Mouse (Mus musculus) forebrain, postnatal 0 days (tissue): ENCODE data around the gene Aco2. TPM values are rescaled to one million over a fixed set of nuclear protein-coding genes. Genes with fewer than 3 reads are reported as not detected.
"Not testable (repeated sequence)": the region's sequence is repeated elsewhere in the genome, so short reads cannot be mapped to it uniquely, and the experiment has no call there.

ENCODE experiments used
- ATAC-seq: fragments of 200-750 bp; cut with Nextera tagmentation; 2 replicates; pipeline ENCODE4 v1.8.0; 2017; ENCODE audit warnings: mild to moderate bottlenecking, moderate library complexity
- DNase-seq: peaks from one replicate; pipeline ENCODE4 v3.0.0-alpha.2; 2015
- H3K27ac ChIP-seq: fragments of 300-500 bp; sonication (generic); 2 replicates; pipeline ENCODE4 v1.5.1; 2014; ENCODE audit warnings: low read depth, mild to moderate bottlenecking, antibody characterized with exemption, low read length, moderate library complexity, mixed read lengths
- H3K27me3 ChIP-seq: fragments of 300-500 bp; sonication (generic); 2 replicates; pipeline ENCODE4 v1.6.1; 2014; ENCODE audit warnings: mild to moderate bottlenecking, low read length, mixed read lengths; ENCODE audit not compliant: insufficient read depth
- H3K36me3 ChIP-seq: fragments of 300-500 bp; sonication (generic); 2 replicates; pipeline ENCODE4 v1.6.1; 2014; ENCODE audit warnings: mild to moderate bottlenecking, moderate library complexity; ENCODE audit not compliant: insufficient read depth
- H3K4me1 ChIP-seq: fragments of 300-500 bp; sonication (generic); 2 replicates; pipeline ENCODE4 v1.6.1; 2014; ENCODE audit warnings: antibody characterized with exemption; ENCODE audit not compliant: insufficient read depth
- H3K4me2 ChIP-seq: fragments of 300-500 bp; sonication (generic); 2 replicates; pipeline ENCODE4 v1.6.1; 2014; ENCODE audit warnings: low read depth, mild to moderate bottlenecking, moderate library complexity
- H3K4me3 ChIP-seq: fragments of 300-500 bp; sonication (generic); 2 replicates; pipeline ENCODE4 v1.5.1; 2014; ENCODE audit warnings: low read depth, low read length, mixed read lengths
- H3K9ac ChIP-seq: fragments of 300-500 bp; sonication (generic); 2 replicates; pipeline ENCODE4 v1.6.1; 2014; ENCODE audit warnings: mild to moderate bottlenecking
- H3K9me3 ChIP-seq: fragments of 300-500 bp; sonication (generic); 2 replicates; pipeline ENCODE4 v1.6.1; 2016; ENCODE audit warnings: low read length
- CTCF ChIP-seq: sonication (generic); IDR thresholded peaks from 2 replicates; pipeline ENCODE4 v1.5.1; 2016; ENCODE audit warnings: antibody characterized with exemption, control low read depth, low read depth
- WGBS: fragments of 180-500 bp; shearing (Covaris S2); extraction: QIAGEN DNeasy Blood & Tissue Kit; methylation state at CpG from one replicate; pipeline ENCODE4 v1.1.7; 2014; 5-methylcytosine and 5-hydroxymethylcytosine counted together
- polyA plus RNA-seq: library from polyadenylated mRNA; unstranded; fragments of >200 nt; fragmentation: Nextera tagmentation; extraction: Ambion mirVana; gene quantifications from 2 replicates; pipeline ENCODE4 v1.2.1, GENCODE M21; 2015
- total RNA-seq: library from RNA; depleted of rRNA; stranded (reverse); fragments of >200 nt; gene quantifications from 2 replicates; pipeline ENCODE4 v1.2.3, GENCODE M21; 2014

The Aco2 gene
- total and polyA plus RNA-seq, 2 experiments from 2014 or later: 251 to 357 TPM

- H3K36me3 ChIP-seq: peaks cover 89% of the 10 kb centered on the region
- H3K27ac ChIP-seq: no peak overlapping the region
- DNase-seq (no peak), ATAC-seq (no peak)
- no peaks in the 10 kb centered on the region for H3K4me1 ChIP-seq
- no peaks in the 10 kb centered on the region for H3K9me3 ChIP-seq
- 88% methylated on average over 8 of the region's 8 CpGs for WGBS
- TF ChIP-seq CTCF: no peak
- no peak overlapping the region for H3K9ac ChIP-seq
- no peak overlapping the region for H3K4me2 ChIP-seq
- H3K27me3 ChIP-seq: no peaks in the 10 kb centered on the region
- no peak overlapping the region for H3K4me3 ChIP-seq
Observed at GRCm38 (mm10) chr15:81907953-81908352, 35.8 kb downstream of the Aco2 start.

DNA sequence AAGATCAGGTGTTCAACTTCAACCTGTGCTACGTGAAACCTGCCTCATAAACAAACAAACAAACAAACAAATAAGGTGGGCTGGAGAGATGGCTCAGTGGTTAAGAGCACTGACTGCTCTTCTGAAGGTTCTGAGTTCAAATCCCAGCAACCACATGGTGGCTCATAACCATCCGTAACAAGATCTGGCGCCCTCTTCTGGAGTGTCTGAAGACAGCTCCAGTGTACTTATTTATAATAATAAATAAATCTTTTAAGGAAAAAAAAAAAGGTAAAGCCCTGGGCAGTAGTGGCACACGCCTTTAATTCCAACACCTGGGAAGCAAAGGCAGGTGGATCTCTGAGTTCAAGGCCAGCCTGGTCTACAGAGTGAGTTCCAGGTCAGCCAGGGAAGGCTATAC lies 36.7 kb downstream of the Aco2 start:
- not testable (repeated sequence) for ATAC-seq, H3K4me1 ChIP-seq, H3K9me3 ChIP-seq, H3K4me3 ChIP-seq, H3K4me2 ChIP-seq, H3K27me3 ChIP-seq, DNase-seq, H3K27ac ChIP-seq, H3K9ac ChIP-seq
- TF ChIP-seq CTCF: peak; percentile 16; the same call in 1 of the 2 replicates
- 92% methylated on average over 4 of the region's 4 CpGs for WGBS
- H3K36me3 ChIP-seq: peaks cover 87% of the 10 kb centered on the region

DNA sequence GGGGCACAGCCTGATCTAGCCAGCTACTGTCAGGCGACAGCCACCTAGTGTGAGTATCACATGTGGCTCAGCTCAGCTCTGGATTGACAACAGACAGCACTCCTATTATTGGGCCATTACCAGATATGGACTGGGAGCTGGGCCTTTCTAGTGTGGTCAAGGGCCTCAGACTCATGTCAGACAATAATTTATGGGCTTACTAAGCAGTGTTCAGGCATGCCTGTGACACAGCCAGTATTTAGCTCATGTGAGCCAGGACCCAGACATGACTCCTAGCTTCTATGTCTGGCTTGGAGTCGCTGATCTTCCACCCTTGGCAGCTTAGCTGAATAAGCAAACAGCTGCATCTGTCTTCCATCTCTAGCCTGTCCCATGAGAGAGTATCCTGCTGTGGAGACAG lies 40.4 kb downstream of the Aco2 start:
- DNase-seq (no peak), ATAC-seq (no peak)
- Histone ChIP-seq H3K9ac (no peak overlapping the region), H3K4me2 (no peak overlapping the region), H3K4me1 (no peaks in the 10 kb centered on the region), H3K9me3 (no peaks in the 10 kb centered on the region), H3K36me3 (peaks cover 87% of the 10 kb centered on the region), H3K27ac (no peak overlapping the region), H3K27me3 (no peaks in the 10 kb centered on the region), H3K4me3 (no peak overlapping the region)
- 79% methylated on average over 2 of the region's 2 CpGs for WGBS
- no peak for TF ChIP-seq CTCF

DNA sequence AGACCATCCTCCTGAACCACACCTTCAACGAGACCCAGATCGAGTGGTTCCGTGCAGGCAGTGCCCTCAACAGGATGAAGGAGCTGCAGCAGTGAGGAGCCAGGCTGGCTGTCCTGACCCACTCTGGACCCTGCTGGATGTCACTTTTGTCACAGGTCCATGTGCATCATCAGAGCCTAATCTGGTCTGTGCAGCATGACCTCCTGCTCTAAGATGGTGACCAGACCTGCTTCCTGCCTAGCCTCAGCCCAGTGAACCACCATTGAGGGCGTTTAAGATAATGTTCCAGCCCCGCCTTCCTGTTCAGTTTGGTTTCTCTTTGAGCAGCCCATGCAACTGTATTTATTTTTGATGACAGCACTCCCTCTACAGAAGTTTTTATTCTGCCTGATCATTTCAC lies 42.6 kb downstream of the Aco2 start:
- ATAC-seq (no peak), DNase-seq (no peak)
- Histone ChIP-seq H3K9ac (no peak overlapping the region), H3K4me2 (no peak overlapping the region), H3K36me3 (peaks cover 76% of the 10 kb centered on the region), H3K4me1 (no peaks in the 10 kb centered on the region), H3K27ac (no peak overlapping the region), H3K9me3 (no peaks in the 10 kb centered on the region), H3K27me3 (no peaks in the 10 kb centered on the region), H3K4me3 (no peak overlapping the region)
- WGBS: 87% methylated on average over 5 of the region's 5 CpGs
- no peak for TF ChIP-seq CTCF

DNA sequence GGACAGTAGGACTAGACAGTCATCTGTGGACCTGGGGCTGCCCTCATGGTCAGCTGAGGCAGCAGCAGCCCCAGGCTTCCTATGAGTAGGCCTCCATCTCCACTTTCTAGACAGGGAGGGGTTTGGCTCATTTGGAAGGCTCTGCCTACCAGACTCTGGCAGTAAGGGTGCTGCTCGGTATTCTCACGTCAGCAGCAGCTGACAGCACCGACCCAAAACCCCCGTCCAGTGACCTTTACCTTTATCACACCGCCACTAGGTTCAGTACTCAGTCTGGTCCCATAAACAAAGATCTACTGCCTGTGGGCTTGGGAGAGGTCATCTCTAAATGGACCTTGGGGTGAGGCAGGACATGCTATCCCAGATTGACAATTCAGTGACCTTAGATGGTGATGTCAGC lies 43.6 kb downstream of the Aco2 start:
- peaks cover 66% of the 10 kb centered on the region for H3K36me3 ChIP-seq
- no peak overlapping the region for H3K4me3 ChIP-seq
- no peaks in the 10 kb centered on the region for H3K9me3 ChIP-seq
- H3K4me1 ChIP-seq: no peaks in the 10 kb centered on the region
- H3K27me3 ChIP-seq: no peaks in the 10 kb centered on the region
- DNase-seq (no peak), ATAC-seq (no peak)
- no peak overlapping the region for H3K9ac ChIP-seq
- TF ChIP-seq CTCF: no peak
- WGBS: 80% methylated on average over 5 of the region's 5 CpGs
- no peak overlapping the region for H3K4me2 ChIP-seq
- no peak overlapping the region for H3K27ac ChIP-seq

DNA sequence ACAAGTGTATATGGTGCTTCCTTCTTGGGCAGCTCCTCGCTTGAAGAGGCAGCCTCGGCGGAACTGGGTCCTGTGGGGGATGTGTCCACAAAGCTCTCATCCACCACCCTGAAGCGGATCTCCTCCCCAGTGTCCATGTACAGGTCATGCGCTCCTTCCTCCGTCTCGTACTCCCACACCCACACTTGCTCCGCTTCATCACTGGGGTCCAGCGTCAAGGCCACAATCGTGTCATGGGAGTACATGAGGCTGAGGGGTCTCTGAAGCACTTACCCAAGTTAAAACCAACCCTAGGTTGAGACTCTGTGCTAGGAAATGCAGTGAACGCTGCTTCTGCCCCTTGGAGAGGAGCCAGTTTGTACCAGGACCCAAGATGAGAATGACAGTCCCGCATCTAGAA lies 45.1 kb downstream of the Aco2 start:
- H3K9me3 ChIP-seq: no peaks in the 10 kb centered on the region

GRCm38 (mm10) chr15:81917621-81918463 lies 45.7 kb downstream of the Aco2 start:
- WGBS: 52% methylated on average over 6 of the region's 6 CpGs

More for the DNA sequence above, 45.1 kb downstream of the Aco2 start:
- no peak for DNase-seq
- 91% methylated on average over 12 of the region's 12 CpGs for WGBS
- H3K27ac ChIP-seq: no peak overlapping the region
- H3K4me2 ChIP-seq: no peak overlapping the region
- no peak for ATAC-seq
- no peak for TF ChIP-seq CTCF
- peaks cover 61% of the 10 kb centered on the region for H3K36me3 ChIP-seq
- H3K27me3 ChIP-seq: no peaks in the 10 kb centered on the region
- H3K4me1 ChIP-seq: no peaks in the 10 kb centered on the region
- no peak overlapping the region for H3K4me3 ChIP-seq
- H3K9ac ChIP-seq: no peak overlapping the region

More at GRCm38 (mm10) chr15:81917621-81918463, 45.7 kb downstream of the Aco2 start:
- no peak overlapping the region for H3K4me3 ChIP-seq
- DNase-seq (peak; percentile 39), ATAC-seq (no peak)
- H3K27ac ChIP-seq: no peak overlapping the region
- no peaks in the 10 kb centered on the region for H3K4me1 ChIP-seq
- no peaks in the 10 kb centered on the region for H3K27me3 ChIP-seq
- TF ChIP-seq CTCF: peak; percentile 77
- peaks cover 55% of the 10 kb centered on the region for H3K36me3 ChIP-seq
- no peak overlapping the region for H3K4me2 ChIP-seq
- no peak overlapping the region for H3K9ac ChIP-seq
- H3K9me3 ChIP-seq: no peaks in the 10 kb centered on the region
